Mouse (Mus musculus): Measurements from ENCODE around the gene Gm2237. TPM values are rescaled to one million over a fixed set of nuclear protein-coding genes. Genes with fewer than 3 reads are reported as not detected.
A peak's percentile ranks its signal among the peaks of the same experiment; 100 is the strongest.
"Not testable (repeated sequence)": the region's sequence is repeated elsewhere in the genome, so short reads cannot be mapped to it uniquely, and the experiment has no call there.

Gm2237 gene
- 2.5 and 3.2 TPM in 2 replicates for polyA plus RNA-seq (2016; fragmentation: Nextera tagmentation; extraction: Ambion mirVana)

- H3K27me3 ChIP-seq (ENCODE audit: poor library complexity, severe bottlenecking); H3K36me3 ChIP-seq (replicated peaks); H3K9me3 ChIP-seq; H3K4me1 ChIP-seq: not testable (repeated sequence)
- WGBS, result 1% methylated on average over 31 of the region's 62 CpGs
- Histone ChIP-seq H3K4me3 (peak within 1 kb of the TSS; percentile 55), H3K27ac (peak within 1 kb of the TSS; percentile 88)
- DNase-seq (ENCODE audit: extremely low spot score, low spot score), result peak; percentile 18
Observed at GRCm38 (mm10) chr14:19584804-19585667, at the start of gene Gm2237. Gene Gm2237, minus strand, starts transcription at chr14:19585135.

- H3K4me1 ChIP-seq; H3K9me3 ChIP-seq; H3K27ac ChIP-seq; H3K27me3 ChIP-seq (ENCODE audit: poor library complexity, severe bottlenecking); DNase-seq (ENCODE audit: extremely low spot score, low spot score); H3K36me3 ChIP-seq (replicated peaks); H3K4me3 ChIP-seq: not testable (repeated sequence)
- WGBS, result 79% methylated on average over 1 of the region's 2 CpGs
Observed at GRCm38 (mm10) chr14:19602481-19602880, 17.5 kb upstream of the Gm2237 start, which contains the start of gene Gm5458. Gene Gm5458, minus strand, starts transcription at chr14:19602581.

GRCm38 (mm10) chr14:19549863-19550262 is 35.1 kb downstream of the Gm2237 start, which contains the start of gene Gm2244:
Gene Gm2244, minus strand, starts transcription at chr14:19549963.
- not testable (repeated sequence) for H3K9me3 ChIP-seq; H3K27me3 ChIP-seq (ENCODE audit: poor library complexity, severe bottlenecking); H3K4me3 ChIP-seq; H3K36me3 ChIP-seq (replicated peaks); H3K4me1 ChIP-seq; DNase-seq (ENCODE audit: extremely low spot score, low spot score); H3K27ac ChIP-seq
- WGBS, result 82% methylated on average over 1 of the region's 3 CpGs

Other genes starting within 250 kb of the Gm2237 start
- gene Gm21738, start 166.2 kb downstream of the Gm2237 start, polyA plus RNA-seq (2016; fragmentation: Nextera tagmentation; extraction: Ambion mirVana), result 0.26 TPM in 1 of 2 replicates, not detected in the other
- gene Gm2244, start 35.2 kb downstream of the Gm2237 start, polyA plus RNA-seq (2016; fragmentation: Nextera tagmentation; extraction: Ambion mirVana), result 0.12 and 0.19 TPM in 2 replicates
- gene Gm5458, start 17.4 kb upstream of the Gm2237 start, polyA plus RNA-seq (2016; fragmentation: Nextera tagmentation; extraction: Ambion mirVana), result not detected in 2 replicates
- gene Nid2, start 166.1 kb upstream of the Gm2237 start, polyA plus RNA-seq (2016; fragmentation: Nextera tagmentation; extraction: Ambion mirVana), result 50.2 and 55.6 TPM in 2 replicates
- 232 and 234 TPM in 2 replicates for gene Rtraf, start 238.7 kb upstream of the Gm2237 start, polyA plus RNA-seq (2016; fragmentation: Nextera tagmentation; extraction: Ambion mirVana)